Mouse (Mus musculus): Measurements from ENCODE around the gene Fam71e1.

Gene Fam71e1

DNA sequence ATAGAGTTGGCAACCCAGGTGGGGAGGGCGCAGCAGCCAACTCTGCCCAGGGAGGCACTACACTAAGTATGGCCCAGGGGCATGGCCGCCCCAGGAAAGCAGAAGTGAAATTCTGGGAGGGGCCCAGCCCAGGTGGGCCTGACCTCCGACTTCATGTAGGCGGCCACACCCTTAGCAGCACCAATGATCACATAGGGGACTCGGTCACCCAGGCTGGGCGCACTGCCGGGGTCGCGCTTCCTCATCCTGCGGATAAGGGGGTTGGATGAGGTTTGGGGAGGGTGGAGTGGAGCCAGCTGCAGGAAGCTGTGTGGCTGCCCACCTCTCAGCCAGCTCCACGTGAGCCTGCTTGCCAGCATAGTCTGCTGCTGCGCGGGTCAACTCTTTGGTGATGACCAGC, 37.9 kb downstream of the Fam71e1 start:
- in situ Hi-C loops (cut with MboI) = no loop called here

DNA sequence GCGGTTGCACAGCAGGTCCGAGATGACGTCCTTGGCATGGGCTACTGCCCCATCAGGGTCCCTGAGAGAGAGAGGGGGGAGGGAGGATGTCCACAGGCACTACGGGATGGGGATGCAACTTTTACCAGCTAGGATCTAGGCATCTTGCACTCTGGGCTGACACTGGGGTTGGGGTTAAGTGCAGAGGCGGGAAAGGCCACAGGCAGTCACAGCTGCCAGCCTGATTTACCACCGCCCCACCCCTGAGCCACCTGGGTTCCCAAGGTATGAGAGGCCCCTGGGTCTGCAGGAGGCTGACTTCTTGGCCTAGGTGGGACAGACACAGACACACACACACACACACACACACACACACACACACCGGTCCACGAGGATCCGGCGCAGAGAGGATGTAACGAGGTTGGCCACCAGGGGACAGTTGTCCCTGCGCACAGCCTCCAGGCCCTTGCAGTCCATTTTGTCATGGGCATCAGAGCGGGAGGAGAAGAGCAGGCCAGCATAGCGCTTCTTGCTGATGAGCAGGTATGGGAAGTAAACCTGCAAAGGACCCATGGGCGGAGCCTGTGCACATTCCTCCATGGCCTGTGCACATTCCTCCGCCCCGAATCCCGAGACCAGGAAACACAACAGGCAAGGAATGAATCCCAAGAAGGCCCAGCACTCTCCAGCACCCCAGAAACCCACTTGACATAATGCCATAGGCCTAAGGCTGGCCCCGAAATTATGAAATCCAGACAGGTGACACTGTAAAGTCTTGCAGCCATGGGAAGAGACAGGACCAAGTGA, 38.5 kb downstream of the Fam71e1 start:
- in situ Hi-C loops (cut with MboI) = no loop called here

DNA sequence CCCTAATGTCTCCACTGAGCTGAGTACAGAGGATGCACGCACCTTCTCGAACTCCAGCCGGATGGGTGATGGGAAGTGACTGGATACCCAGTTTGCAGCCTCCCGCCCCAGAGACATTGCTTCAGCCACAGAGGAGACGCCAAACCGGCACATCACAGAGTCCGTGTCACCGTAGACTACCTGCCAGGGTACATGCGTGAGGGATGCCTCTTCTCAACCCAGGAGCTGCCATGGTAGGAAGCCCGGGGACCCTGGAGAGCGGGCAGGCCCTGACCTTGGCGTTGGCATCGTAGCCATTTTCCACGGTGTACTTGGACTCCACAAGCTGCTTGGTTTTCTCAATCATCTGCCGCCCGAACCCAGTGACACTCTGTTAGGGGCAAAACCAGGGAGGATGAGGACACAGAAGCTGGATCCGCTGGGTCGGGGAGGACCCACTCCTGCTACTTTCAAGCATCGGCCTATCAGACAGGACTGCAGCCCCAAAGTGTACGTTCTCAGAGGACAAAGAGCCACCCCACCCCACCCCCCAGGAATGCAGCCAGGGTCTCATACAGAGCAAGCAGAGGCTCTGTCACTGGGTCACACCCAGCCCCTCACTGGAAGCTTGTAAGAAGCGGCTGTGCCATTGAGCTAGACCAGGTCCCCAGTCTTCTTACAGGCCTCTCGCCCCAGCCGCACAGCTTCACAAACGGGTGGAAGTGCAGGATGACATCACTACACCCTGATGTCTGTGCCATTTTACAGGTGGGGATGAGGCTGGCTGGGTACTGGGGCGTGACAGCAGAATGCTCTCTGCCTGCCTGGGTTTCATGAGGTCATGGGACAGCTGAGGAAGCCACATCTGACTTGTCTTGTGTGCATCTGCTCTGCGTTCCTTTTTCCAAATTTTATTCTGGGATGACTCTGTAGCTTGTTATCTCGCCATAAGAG, 39.5 kb downstream of the Fam71e1 start:
- in situ Hi-C loops (cut with MboI) = no loop called here

DNA sequence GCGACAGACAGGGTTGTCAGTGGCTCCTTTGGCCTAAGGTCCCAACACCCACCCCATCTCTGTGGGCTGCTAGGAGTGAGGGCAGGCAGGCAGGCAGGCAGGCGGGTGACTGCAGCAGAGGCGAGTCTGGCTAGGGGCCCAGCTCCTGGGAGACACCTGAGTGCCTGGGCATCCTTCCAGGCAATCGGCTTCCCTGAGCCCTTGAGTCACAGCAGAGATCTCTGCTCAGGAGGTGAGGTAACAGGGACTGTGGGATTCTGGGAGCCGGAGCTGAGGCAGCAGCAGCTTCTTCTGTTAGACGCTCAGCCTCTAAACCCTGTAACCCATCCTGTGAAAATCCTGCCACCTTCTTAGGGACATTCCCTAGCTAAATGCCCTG, 40.2 kb downstream of the Fam71e1 start:
- in situ Hi-C loops (cut with MboI) = no loop called here

DNA sequence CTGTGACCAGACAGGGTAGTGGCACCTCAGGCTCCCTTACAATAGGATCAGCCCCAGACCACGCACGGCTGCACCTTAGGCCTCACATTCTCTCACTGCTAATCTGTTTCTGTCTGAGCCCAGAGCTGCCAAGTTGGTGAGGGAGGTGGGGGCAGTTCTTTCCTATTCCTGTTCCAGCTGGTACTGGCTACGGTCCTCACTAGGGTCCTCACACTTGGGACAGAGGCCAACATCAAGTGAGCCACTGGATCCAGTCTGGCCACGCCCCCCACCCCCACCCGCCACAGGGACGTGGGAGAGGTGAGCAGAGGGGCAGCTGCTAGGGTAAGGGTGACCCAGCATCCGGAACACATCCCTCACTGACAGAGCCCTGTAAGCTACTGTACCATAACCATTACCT, 40.6 kb downstream of the Fam71e1 start:
- in situ Hi-C loops (cut with MboI) = no loop called here

DNA sequence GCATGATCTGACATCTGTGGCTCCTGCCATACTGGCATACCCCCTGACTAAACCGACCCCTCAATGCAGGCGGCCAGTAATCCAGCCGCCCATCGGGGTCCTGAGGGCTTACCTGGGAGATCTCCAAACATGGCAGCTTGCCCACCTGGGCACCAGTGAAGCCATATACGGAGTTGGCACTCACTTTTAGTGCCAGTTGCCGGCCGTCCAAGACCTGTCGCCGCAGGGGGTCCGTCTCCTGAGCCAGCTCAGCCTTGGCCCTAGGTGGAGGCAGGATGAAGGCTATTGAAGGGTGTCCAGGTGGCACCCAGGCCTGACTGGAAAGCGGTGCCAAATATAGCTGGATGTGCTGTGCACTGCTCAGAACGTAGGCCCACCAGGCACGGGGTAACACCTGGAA, 41.1 kb downstream of the Fam71e1 start:
- in situ Hi-C loops (cut with MboI) = no loop called here

DNA sequence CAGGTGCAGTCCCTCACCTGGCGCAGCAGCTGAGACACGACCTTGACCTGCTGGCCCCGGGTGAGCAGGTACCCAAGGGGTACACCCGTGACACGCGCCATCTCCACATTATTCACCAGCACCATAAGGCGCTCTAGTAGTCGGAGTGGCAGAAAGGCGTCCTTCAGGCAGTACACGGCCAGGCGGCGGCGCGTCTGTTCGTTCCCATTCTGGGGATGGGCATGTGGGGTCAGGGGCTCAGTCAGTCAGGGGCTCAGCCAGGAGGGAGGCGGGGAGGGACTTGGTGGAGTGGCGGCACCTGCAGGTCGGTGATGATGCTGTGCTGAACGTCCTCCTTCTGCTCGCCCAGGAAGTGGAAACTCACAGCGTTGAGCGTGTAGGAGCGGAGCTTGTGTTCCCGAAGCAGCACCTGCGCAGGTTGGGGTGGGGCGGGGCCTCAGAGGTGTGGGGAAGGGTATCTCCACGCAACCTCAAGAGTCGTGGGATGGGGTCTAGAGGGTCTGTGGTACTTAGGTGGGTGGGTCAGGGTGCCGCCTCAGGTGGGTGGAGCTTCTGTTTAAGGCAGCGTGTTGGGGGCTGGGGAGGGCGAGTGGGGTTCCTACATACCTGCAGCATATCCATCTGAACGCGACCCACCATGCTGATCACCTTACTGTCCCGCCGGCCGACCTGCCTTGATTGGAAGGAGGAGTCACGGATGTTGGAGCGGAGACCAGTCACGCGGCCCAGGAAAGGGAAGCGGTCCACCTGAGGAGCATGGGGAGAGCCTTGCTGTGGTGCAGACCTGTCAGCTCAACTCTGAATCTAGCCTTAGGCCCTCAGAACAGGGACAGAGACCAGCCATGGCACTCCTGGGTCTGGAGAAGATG, 42.6 kb downstream of the Fam71e1 start:
- in situ Hi-C loops (cut with MboI) = no loop called here

DNA sequence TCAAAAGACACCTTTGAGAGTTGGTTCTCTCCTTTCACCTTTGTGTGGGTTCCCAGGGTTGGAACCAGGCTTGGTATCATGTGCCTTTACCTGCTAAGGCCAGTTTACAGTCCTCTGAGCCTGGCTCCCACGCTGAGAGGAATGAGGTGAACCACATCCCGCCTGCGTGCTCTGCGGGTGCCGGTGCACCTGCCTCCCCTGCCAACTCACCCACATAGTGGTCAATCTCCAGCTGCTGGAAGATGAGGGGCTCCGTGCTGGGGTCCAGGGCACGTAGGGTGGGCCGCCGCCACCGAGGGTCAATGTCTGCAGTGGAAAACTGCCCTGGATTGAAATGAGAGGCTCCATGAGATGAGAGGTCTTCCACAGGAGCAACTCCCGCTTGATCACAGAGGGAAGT, 46.2 kb downstream of the Fam71e1 start:
- in situ Hi-C loops (cut with MboI) = no loop called here

DNA sequence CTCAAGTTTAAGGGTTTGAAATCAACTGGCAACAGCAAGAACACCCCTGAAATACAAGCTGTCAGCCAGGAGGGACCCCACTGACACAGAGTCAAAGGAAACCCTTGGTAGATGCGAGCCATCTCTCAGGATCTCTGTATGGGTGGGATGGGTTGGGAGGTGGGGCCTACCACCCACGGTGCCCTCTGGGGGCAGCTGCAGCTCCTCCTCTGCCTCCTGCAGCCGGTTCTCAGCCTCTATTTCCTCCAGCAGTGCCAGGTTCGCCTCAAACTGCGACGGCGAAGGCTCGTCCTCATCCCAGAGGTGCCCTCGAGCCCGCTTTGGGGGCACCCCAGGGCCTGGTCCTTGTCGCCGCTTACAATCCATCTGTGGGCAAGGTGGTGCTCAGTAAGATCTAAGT, 46.7 kb downstream of the Fam71e1 start:
- in situ Hi-C loops (cut with MboI) = no loop called here

DNA sequence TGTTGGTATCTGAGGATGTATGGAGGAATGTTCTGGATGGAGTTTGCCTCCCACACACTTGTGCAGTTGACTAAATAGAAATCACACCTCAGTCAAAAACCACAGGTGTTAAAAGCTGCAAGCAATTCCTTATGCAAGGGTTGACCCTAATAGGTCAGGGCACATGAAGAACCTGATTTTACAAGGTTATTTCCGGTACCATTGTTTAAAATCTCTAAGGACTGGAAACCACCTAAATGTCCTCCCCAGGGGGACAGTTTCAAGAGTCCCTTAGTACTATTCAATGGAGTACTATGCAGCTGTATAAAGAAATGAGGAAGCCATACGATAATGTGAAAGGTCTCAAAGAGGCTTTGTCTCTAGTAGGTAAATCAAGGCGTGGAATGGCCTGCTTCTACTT, 49.9 kb downstream of the Fam71e1 start:
- in situ Hi-C loops (cut with MboI) = no loop called here

DNA sequence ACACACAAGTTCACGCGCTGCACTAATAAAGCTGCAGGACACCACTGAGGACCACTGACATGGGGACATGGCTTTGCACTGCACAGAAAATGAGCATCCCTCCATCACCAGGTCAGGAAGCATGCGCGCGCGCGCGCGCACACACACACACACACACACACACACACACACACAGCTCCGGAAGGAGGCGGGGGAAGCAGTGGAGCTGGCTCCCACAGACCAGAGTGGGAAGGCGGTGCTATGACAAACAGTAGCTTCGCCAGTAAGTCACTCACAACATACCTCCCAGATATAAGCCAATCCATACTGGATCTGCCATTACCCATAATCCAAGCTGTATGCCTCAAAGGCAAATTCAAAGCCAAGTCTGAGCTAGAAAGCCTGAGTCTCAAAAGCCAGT, 50.7 kb downstream of the Fam71e1 start:
- in situ Hi-C loops (cut with MboI) = no loop called here

DNA sequence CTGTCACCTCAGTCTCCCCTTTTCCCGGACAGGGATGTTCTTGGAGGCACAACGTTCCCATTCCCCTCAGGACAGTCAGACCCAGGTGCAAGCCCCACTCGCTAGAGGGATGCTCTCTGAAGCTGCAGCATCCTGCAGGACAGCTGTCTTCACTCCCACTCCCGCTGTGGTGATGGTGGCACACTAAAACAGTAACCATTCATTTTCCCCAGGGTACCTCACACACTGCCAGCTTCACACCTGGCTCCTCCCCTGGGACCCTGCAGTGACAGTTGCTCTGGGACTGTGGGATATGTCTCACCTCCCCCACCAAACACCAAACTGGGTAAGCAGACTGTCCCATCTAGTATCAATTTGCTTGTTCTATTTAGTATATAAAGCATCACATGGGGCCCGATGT, 51.3 kb downstream of the Fam71e1 start:
- in situ Hi-C loops (cut with MboI) = no loop called here

DNA sequence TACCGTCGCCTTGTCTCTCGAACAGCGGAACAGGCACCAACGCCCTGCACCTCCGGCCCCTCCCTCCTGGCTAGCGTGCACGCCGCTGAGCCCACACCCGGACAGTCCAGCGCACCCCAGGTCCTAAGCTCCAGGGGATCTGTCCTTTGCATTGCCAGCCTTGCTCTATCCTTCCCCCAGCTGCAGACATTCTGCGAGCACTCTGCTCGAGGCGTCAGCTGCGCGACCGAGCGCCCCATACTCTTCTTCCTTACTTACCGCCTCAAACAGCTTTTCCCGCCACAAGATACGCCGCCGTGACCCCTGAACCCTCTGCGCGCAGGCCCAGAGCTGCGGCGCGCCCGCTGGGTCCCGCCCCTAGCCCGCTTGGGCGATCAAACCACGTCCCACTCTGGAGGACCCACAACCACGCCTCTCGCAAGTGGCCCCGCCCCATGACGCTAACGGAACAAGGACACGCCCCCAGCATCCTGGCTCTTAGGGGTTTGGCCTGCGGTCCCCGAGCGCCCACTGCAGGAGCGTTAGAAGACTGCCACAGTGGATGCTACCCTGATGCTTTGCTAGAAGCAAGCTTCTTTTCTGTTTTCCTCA, 52.2 kb downstream of the Fam71e1 start, which contains the start of gene Pold1:
Gene Pold1 (minus strand): TSS at position 353 of the 591 bp plus-strand sequence.
- in situ Hi-C loops (cut with MboI) = no loop called here

DNA sequence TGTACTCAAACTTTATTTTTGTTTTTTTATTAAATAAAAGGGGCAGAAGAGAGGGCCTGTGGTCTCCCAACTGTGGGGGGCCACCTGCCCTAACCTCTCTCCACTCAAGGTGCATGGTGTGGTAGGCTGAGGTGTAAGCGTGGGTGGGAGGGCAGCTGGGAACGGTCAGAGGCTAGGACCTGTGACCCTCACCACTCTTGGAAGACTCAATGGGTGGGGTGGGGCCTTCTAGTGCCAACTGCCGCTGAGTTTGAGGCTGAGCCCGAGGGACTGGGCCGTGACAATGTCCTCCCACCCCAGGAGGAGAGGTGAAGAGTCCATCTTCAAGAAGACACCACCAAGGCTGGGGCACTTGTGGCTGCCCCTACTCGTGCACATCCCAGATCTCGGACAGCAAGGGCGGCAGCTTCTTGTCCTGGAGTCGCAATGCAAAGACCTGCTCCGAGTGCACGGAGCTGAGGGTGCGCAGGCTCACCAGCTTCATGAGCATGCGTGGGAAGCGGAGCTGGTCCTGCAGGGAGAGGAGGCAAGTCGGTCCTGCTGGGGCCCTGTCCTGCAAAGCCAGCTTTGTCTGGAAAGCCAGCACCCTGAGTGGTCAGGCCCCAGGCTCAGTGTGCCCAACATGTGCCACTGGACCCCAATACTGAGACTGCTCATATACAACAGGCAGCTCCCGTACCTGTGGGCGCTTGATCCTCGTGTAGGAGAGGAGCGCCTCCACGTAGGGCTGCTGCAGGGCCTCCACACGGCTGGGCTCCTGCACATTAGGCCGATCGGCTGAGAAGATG, 53.4 kb downstream of the Fam71e1 start:
- in situ Hi-C loops (cut with MboI) = no loop called here

DNA sequence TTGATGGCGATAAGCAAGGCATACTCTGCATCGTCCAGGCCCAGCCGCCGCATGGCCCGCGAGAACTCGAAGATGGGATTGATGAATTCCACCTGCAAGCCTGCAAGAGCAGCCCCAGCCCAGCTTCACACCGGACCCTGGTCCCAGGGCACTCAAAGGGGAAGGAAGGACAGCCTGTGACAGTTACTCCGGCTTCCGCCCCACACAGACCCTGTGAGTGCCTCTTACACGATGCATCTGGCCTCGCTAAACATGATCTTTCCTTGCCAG, 54.0 kb downstream of the Fam71e1 start:
- in situ Hi-C loops (cut with MboI) = no loop called here

Measured in mature B cell (primary cell).